Mouse (Mus musculus): ENCODE results near the gene Tmem209.

Tmem209 gene

GRCm38 (mm10) chr6:30509265-30510239 lies at the start of gene Tmem209, which contains the start of gene Ssmem1:
Tmem209 (minus strand) TSS chr6:30509783.
Ssmem1 (plus strand) TSS chr6:30509849.
- DNase-seq (ENCODE audit: low spot score in 2 of 2), result peak; percentile 94 to 98

- no peak for DNase-seq (ENCODE audit: low spot score in 2 of 2)
Observed at GRCm38 (mm10) chr6:30556080-30556479, 46.5 kb upstream of the Tmem209 start.

GRCm38 (mm10) chr6:30554621-30555170 lies 45.1 kb upstream of the Tmem209 start:
- DNase-seq (ENCODE audit: low spot score in 2 of 2), result no peak

GRCm38 (mm10) chr6:30554092-30554491 lies 44.5 kb upstream of the Tmem209 start:
- DNase-seq (ENCODE audit: low spot score in 2 of 2), result no peak

- DNase-seq (ENCODE audit: low spot score in 2 of 2), result no peak
Observed at GRCm38 (mm10) chr6:30553381-30554010, 43.9 kb upstream of the Tmem209 start.

GRCm38 (mm10) chr6:30552628-30553027 lies 43.0 kb upstream of the Tmem209 start:
- no peak for DNase-seq (ENCODE audit: low spot score in 2 of 2)

GRCm38 (mm10) chr6:30551644-30552580 lies 42.3 kb upstream of the Tmem209 start:
- DNase-seq (ENCODE audit: low spot score in 2 of 2), result no peak

- DNase-seq (ENCODE audit: low spot score in 2 of 2), result no peak
Observed at GRCm38 (mm10) chr6:30551193-30551515, 41.6 kb upstream of the Tmem209 start.

GRCm38 (mm10) chr6:30550496-30551192 lies 41.1 kb upstream of the Tmem209 start:
- DNase-seq (ENCODE audit: low spot score in 2 of 2), result no peak

GRCm38 (mm10) chr6:30549231-30549761 lies 39.7 kb upstream of the Tmem209 start:
- no peak for DNase-seq (ENCODE audit: low spot score in 2 of 2)

- DNase-seq (ENCODE audit: low spot score in 2 of 2), result no peak
Observed at GRCm38 (mm10) chr6:30547656-30548306, 38.2 kb upstream of the Tmem209 start.

GRCm38 (mm10) chr6:30547274-30547645 lies 37.7 kb upstream of the Tmem209 start:
- DNase-seq (ENCODE audit: low spot score in 2 of 2), result no peak

GRCm38 (mm10) chr6:30546571-30547273 lies 37.1 kb upstream of the Tmem209 start:
- no peak for DNase-seq (ENCODE audit: low spot score in 2 of 2)

- no peak for DNase-seq (ENCODE audit: low spot score in 2 of 2)
Observed at GRCm38 (mm10) chr6:30545689-30546088, 36.1 kb upstream of the Tmem209 start.

- DNase-seq (ENCODE audit: low spot score in 2 of 2), result no peak
Observed at GRCm38 (mm10) chr6:30543851-30544250, 34.3 kb upstream of the Tmem209 start.

GRCm38 (mm10) chr6:30543077-30543476 lies 33.5 kb upstream of the Tmem209 start:
- no peak for DNase-seq (ENCODE audit: low spot score in 2 of 2)

GRCm38 (mm10) chr6:30542277-30542676 lies 32.7 kb upstream of the Tmem209 start:
- no peak for DNase-seq (ENCODE audit: low spot score in 2 of 2)

- no peak for DNase-seq (ENCODE audit: low spot score in 2 of 2)
Observed at GRCm38 (mm10) chr6:30541009-30541799, 31.6 kb upstream of the Tmem209 start, which contains the start of gene Cpa2. Cpa2 (plus strand) TSS chr6:30541582.

GRCm38 (mm10) chr6:30538800-30539199 lies 29.2 kb upstream of the Tmem209 start:
- no peak for DNase-seq (ENCODE audit: low spot score in 2 of 2)

All from frontal cortex, postnatal 25 days (tissue).